Mouse (Mus musculus) embryonic facial prominence, embryonic 11.5 days (tissue): Measurements from ENCODE around the gene Gm1123. TPM values are rescaled to one million over a fixed set of nuclear protein-coding genes. Genes with fewer than 3 reads are reported as not detected.

Experiments used
- ATAC-seq: fragments of 200-750 bp; cut with Nextera tagmentation; replicated peaks from 2 replicates; pipeline ENCODE4 v1.8.0; 2017; ENCODE audit warnings: low read depth; ENCODE audit not compliant: insufficient number of reproducible peaks, low FRiP score, low TSS enrichment
- DNase-seq: peaks from one replicate; pipeline ENCODE4 v3.0.0-alpha.2; 2015; ENCODE audit warnings: low spot score
- H3K27ac ChIP-seq: fragments of 300-500 bp; sonication (generic); replicated peaks from 2 replicates; pipeline ENCODE4 v1.5.1; 2014; ENCODE audit warnings: mild to moderate bottlenecking, low read depth, low read length, control low read depth
- H3K27me3 ChIP-seq: fragments of 300-500 bp; sonication (generic); 2 replicates; pipeline ENCODE4 v1.6.1; 2014; ENCODE audit warnings: mild to moderate bottlenecking, low read length, moderate library complexity, mixed read lengths; ENCODE audit not compliant: control insufficient read depth, insufficient read depth
- H3K36me3 ChIP-seq: fragments of 300-500 bp; sonication (generic); replicated peaks from 2 replicates; pipeline ENCODE4 v1.6.1; 2014; ENCODE audit warnings: low read depth, mild to moderate bottlenecking, low read length, moderate library complexity, mixed read lengths; ENCODE audit not compliant: control insufficient read depth, insufficient read depth
- H3K4me1 ChIP-seq: fragments of 300-500 bp; sonication (generic); 2 replicates; pipeline ENCODE4 v1.6.1; 2014; ENCODE audit warnings: low read length, mixed read lengths; ENCODE audit not compliant: control insufficient read depth, insufficient read depth
- H3K4me2 ChIP-seq: fragments of 300-500 bp; sonication (generic); 2 replicates; pipeline ENCODE4 v1.6.1; 2014; ENCODE audit warnings: low read depth, mild to moderate bottlenecking, control low read depth, low read length, moderate library complexity
- H3K4me3 ChIP-seq: fragments of 300-500 bp; sonication (generic); 2 replicates; pipeline ENCODE4 v1.5.1; 2014; ENCODE audit warnings: low read depth, low read length, control low read depth
- H3K9ac ChIP-seq: fragments of 300-500 bp; sonication (generic); replicated peaks from 2 replicates; pipeline ENCODE4 v1.6.1; 2014; ENCODE audit warnings: mild to moderate bottlenecking, control low read depth, low read length
- H3K9me3 ChIP-seq: fragments of 300-500 bp; sonication (generic); replicated peaks from 2 replicates; pipeline ENCODE4 v1.6.1; 2016; ENCODE audit warnings: mild to moderate bottlenecking, low read length, inconsistent platforms, mixed read lengths; ENCODE audit not compliant: control insufficient read depth
- WGBS: fragments of 180-500 bp; shearing (Covaris S2); extraction: QIAGEN DNeasy Blood & Tissue Kit; methylation state at CpG from one replicate; pipeline ENCODE4 v1.1.7; 2014; 5-methylcytosine and 5-hydroxymethylcytosine counted together
- polyA plus RNA-seq: library from polyadenylated mRNA; unstranded; fragments of >200 nt; fragmentation: Nextera tagmentation; extraction: Ambion mirVana; gene quantifications from 2 replicates; pipeline ENCODE4 v1.2.1, GENCODE M21; 2014

Gene Gm1123
- polyA plus RNA-seq, 1 experiment from 2014 or later, result not detected

GRCm38 (mm10) chr9:99062544-99062943 is 27.0 kb upstream of the Gm1123 start:
- Histone ChIP-seq H3K4me1 (no peaks in the 10 kb centered on the region), H3K4me3 (no peak overlapping the region), H3K36me3 (no peaks in the 10 kb centered on the region), H3K9me3 (no peaks in the 10 kb centered on the region), H3K9ac (no peak overlapping the region), H3K27me3 (no peaks in the 10 kb centered on the region), H3K4me2 (no peak overlapping the region), H3K27ac (no peak overlapping the region)
- 42% methylated on average over 7 of the region's 7 CpGs for WGBS
- no peak for ATAC-seq
- peak; percentile 79 for DNase-seq

- WGBS, result 90% methylated on average over 3 of the region's 3 CpGs
- no peak for ATAC-seq
Measured at GRCm38 (mm10) chr9:99057751-99058150, 22.2 kb upstream of the Gm1123 start.

GRCm38 (mm10) chr9:99049760-99050159 is 14.2 kb upstream of the Gm1123 start:
- Histone ChIP-seq H3K9me3 (no peaks in the 10 kb centered on the region), H3K36me3 (no peaks in the 10 kb centered on the region), H3K9ac (no peak overlapping the region), H3K4me2 (no peak overlapping the region), H3K27me3 (no peaks in the 10 kb centered on the region), H3K4me3 (no peak overlapping the region), H3K4me1 (no peaks in the 10 kb centered on the region), H3K27ac (no peak overlapping the region)
- DNase-seq, result no peak
- 66% methylated on average over 6 of the region's 6 CpGs for WGBS
- no peak for ATAC-seq

More at GRCm38 (mm10) chr9:99057751-99058150, 22.2 kb upstream of the Gm1123 start:
- H3K4me2 ChIP-seq, result no peak overlapping the region
- no peaks in the 10 kb centered on the region for H3K4me1 ChIP-seq
- no peak for DNase-seq
- no peaks in the 10 kb centered on the region for H3K9me3 ChIP-seq
- no peaks in the 10 kb centered on the region for H3K36me3 ChIP-seq
- no peaks in the 10 kb centered on the region for H3K27me3 ChIP-seq
- H3K9ac ChIP-seq, result no peak overlapping the region
- H3K27ac ChIP-seq, result no peak overlapping the region
- no peak overlapping the region for H3K4me3 ChIP-seq

GRCm38 (mm10) chr9:99048724-99049250 is 13.3 kb upstream of the Gm1123 start:
- Histone ChIP-seq H3K9me3 (no peaks in the 10 kb centered on the region), H3K4me2 (no peak overlapping the region), H3K4me1 (no peaks in the 10 kb centered on the region), H3K9ac (no peak overlapping the region), H3K27me3 (no peaks in the 10 kb centered on the region), H3K4me3 (no peak overlapping the region), H3K27ac (no peak overlapping the region), H3K36me3 (no peaks in the 10 kb centered on the region)
- no peak for DNase-seq
- no peak for ATAC-seq
- 81% methylated on average over 1 of the region's 1 CpGs for WGBS

- no peaks in the 10 kb centered on the region; the same call in 1 of the 2 replicates for H3K36me3 ChIP-seq
- ATAC-seq (no peak), DNase-seq (no peak)
- no peaks in the 10 kb centered on the region for H3K4me1 ChIP-seq
- H3K4me2 ChIP-seq, result no peak overlapping the region
- H3K4me3 ChIP-seq, result no peak overlapping the region
- H3K9ac ChIP-seq, result no peak overlapping the region
- no peaks in the 10 kb centered on the region for H3K9me3 ChIP-seq
- 88% methylated on average over 8 of the region's 8 CpGs for WGBS
- H3K27ac ChIP-seq, result no peak overlapping the region
- H3K27me3 ChIP-seq, result no peaks in the 10 kb centered on the region
Measured at GRCm38 (mm10) chr9:99044761-99045160, 9.2 kb upstream of the Gm1123 start.

- Histone ChIP-seq H3K4me1 (no peaks in the 10 kb centered on the region), H3K4me3 (no peak overlapping the region), H3K27ac (no peak overlapping the region), H3K4me2 (no peak overlapping the region), H3K27me3 (no peaks in the 10 kb centered on the region), H3K9ac (no peak overlapping the region), H3K36me3 (no peaks in the 10 kb centered on the region; the same call in 1 of the 2 replicates), H3K9me3 (no peaks in the 10 kb centered on the region)
- no peak for DNase-seq
- WGBS, result 91% methylated on average over 4 of the region's 4 CpGs
- no peak for ATAC-seq
Measured at GRCm38 (mm10) chr9:99042641-99043040, 7.1 kb upstream of the Gm1123 start.

- Histone ChIP-seq H3K4me3 (no peak overlapping the region), H3K4me2 (no peak overlapping the region), H3K27ac (no peak overlapping the region), H3K36me3 (no peaks in the 10 kb centered on the region; the same call in 1 of the 2 replicates), H3K9me3 (no peaks in the 10 kb centered on the region), H3K27me3 (no peaks in the 10 kb centered on the region), H3K9ac (no peak overlapping the region), H3K4me1 (no peaks in the 10 kb centered on the region)
- DNase-seq (no peak), ATAC-seq (no peak)
- WGBS, result 81% methylated on average over 9 of the region's 9 CpGs
Measured at GRCm38 (mm10) chr9:99041994-99042393, 6.5 kb upstream of the Gm1123 start.

GRCm38 (mm10) chr9:99034111-99034510 is 1.4 kb downstream of the Gm1123 start:
- no peak overlapping the region for H3K4me2 ChIP-seq
- no peaks in the 10 kb centered on the region for H3K36me3 ChIP-seq
- WGBS, result 84% methylated on average over 8 of the region's 8 CpGs
- no peaks in the 10 kb centered on the region for H3K4me1 ChIP-seq
- no peak for ATAC-seq
- DNase-seq, result no peak
- no peak overlapping the region for H3K9ac ChIP-seq
- H3K4me3 ChIP-seq, result no peak overlapping the region
- no peaks in the 10 kb centered on the region for H3K9me3 ChIP-seq
- no peak overlapping the region for H3K27ac ChIP-seq
- H3K27me3 ChIP-seq, result no peaks in the 10 kb centered on the region
